Mouse (Mus musculus) mammary gland, adult 2 months (tissue): ENCODE measurements around the gene Gm6351. TPM values are rescaled to one million over a fixed set of nuclear protein-coding genes. Genes with fewer than 3 reads are reported as not detected.

Experiments
- polyA plus RNA-seq: library from polyadenylated mRNA; depleted of rRNA; stranded (reverse); fragments of >200 nt; gene quantifications from 2 replicates; pipeline ENCODE4 v1.2.3, GENCODE M21; 2012; ENCODE audit warnings: low replicate concordance; rRNA removed

The Gm6351 gene
- not detected in 2 replicates for polyA plus RNA-seq

GRCm38 (mm10) chr5:94076085-94076484 is at the start of gene Gm6351:
Gene Gm6351 (plus strand): TSS chr5:94076385.

GRCm38 (mm10) chr5:94070445-94070844 is 5.7 kb upstream of the Gm6351 start, which contains the start of gene BC061212:
Gene BC061212 (minus strand): TSS chr5:94070545.

Other genes starting within 250 kb of the Gm6351 start
- not detected in 2 replicates for gene Gm7792, start 232.6 kb upstream of the Gm6351 start, polyA plus RNA-seq
- not detected in 2 replicates for gene Gm16429, start 147.3 kb upstream of the Gm6351 start, polyA plus RNA-seq
- gene BC061212, start 5.8 kb upstream of the Gm6351 start, polyA plus RNA-seq = not detected in 2 replicates
- gene Gm3106, start 141.6 kb downstream of the Gm6351 start, polyA plus RNA-seq = not detected in 2 replicates
- gene A430089I19Rik, start 230.4 kb downstream of the Gm6351 start, polyA plus RNA-seq = not detected in 2 replicates
- gene Gm6502, start 238.1 kb downstream of the Gm6351 start, polyA plus RNA-seq = not detected in 2 replicates